Comparison of ENCODE assay signal across 12 mouse cellular contexts in the genomic region with DNA sequence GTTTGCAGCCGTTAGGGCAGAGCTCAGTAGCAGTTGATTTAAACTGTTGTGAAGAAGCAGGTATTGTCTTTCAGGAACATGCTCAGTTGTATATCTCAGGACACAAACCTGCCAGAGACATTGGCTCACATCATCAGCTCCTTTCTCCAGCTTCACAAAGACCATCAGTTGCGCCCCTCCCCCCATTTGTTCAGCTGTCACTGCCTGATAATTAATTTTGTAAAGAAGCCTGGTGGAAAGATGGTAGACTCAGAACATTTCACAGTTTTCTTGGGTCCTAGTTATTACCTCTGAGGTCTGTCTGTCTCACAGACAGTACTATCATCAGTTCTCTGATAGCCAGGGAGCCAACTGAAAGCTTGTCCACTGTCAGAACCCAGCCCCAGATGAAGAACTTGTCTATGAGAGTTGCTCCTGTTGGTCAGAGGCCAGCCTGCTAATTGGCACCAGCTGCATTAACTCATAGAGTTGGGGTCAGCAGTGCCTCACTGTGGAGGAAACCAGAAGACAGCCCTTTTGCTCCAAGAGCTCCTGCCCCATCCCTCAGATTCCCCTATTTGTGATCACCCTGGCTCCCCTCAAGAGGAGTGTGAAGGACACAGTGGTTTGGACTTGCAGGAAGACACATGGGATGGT.
DNase-seq lines count a peak whose midpoint lies in the region; ATAC-seq lines count a peak whose summit lies in the region.
"Had no signal": no experiment of that assay in that cellular context is flagged by ENCODE, and none has a peak within 500 bp of the region (broad histone marks: within the 10 kb centered on the region; RNA-seq: fewer than 3 reads in every experiment).

No protein-coding gene starts in this region.

- 0 out of 2 replicates have a peak overlapping the region, but pooled peaks have one; percentile 29 for H3K27ac ChIP-seq in neural tube, embryonic 14.5 days (ENCODE audit: low read depth, low read length)
- H3K27ac ChIP-seq in neural tube, embryonic 15.5 days (replicated peaks), result no peak overlapping the region
- peak overlapping the region; percentile 23 for H3K27ac ChIP-seq in hindbrain, embryonic 12.5 days
- H3K27ac ChIP-seq: kidney, embryonic 15.5 days had no signal

- intact Hi-C loops in heart, postnatal 36 days (cut with DNase I), result loop anchor here (2.0 to 5.0 kb wide), 2 partner anchors 23 to 33 kb away; no protein-coding TSS in a partner anchor

- WGBS in neural tube, embryonic 14.5 days, result 31% methylated on average over 2 of the region's 2 CpGs
- 32% methylated on average over 2 of the region's 2 CpGs for WGBS in neural tube, embryonic 15.5 days
- 40% methylated on average over 2 of the region's 2 CpGs for WGBS in hindbrain, embryonic 12.5 days

- peak; percentile 55 for DNase-seq in heart, postnatal 4 days
- DNase-seq in heart, postnatal 36 days, result no peak
- no peak for DNase-seq in frontal cortex, adult 2 months (ENCODE audit: extremely low spot score in 1 of 2, low spot score in 1 of 2)
- no peak for DNase-seq in adrenal gland, adult (ENCODE audit: inconsistent age in 2 of 2, low spot score in 1 of 2)

- H3K9me3 ChIP-seq in neural tube, embryonic 14.5 days (ENCODE audit: control insufficient read depth, low read length), result no peaks in the 10 kb centered on the region
- no peaks in the 10 kb centered on the region for H3K9me3 ChIP-seq in neural tube, embryonic 15.5 days (replicated peaks)
- H3K9me3 ChIP-seq in hindbrain, embryonic 12.5 days (replicated peaks), result no peaks in the 10 kb centered on the region
- H3K9me3 ChIP-seq: heart, embryonic 12.5 days; kidney, embryonic 15.5 days; megakaryocyte, embryonic 14.5 days had no signal

- no peak overlapping the region for H3K9ac ChIP-seq in neural tube, embryonic 14.5 days (replicated peaks; ENCODE audit: low read depth, low read length)
- no peak overlapping the region for H3K9ac ChIP-seq in neural tube, embryonic 15.5 days (replicated peaks)
- no peak overlapping the region for H3K9ac ChIP-seq in hindbrain, embryonic 12.5 days
- H3K9ac ChIP-seq: heart, embryonic 12.5 days; kidney, embryonic 15.5 days had no signal

- ATAC-seq in neural tube, embryonic 14.5 days (ENCODE audit: low read depth), result no peak
- no peak for ATAC-seq in neural tube, embryonic 15.5 days (ENCODE audit: low FRiP score)
- ATAC-seq in hindbrain, embryonic 12.5 days (ENCODE audit: low FRiP score), result peak; percentile 42; the same call in 1 of the 2 replicates
- ATAC-seq in megakaryocyte, adult 5-6 weeks (ENCODE audit: poor library complexity, severe bottlenecking), result no peak

- no peak overlapping the region for H3K4me3 ChIP-seq in neural tube, embryonic 14.5 days (ENCODE audit: low read depth, low read length)
- no peak overlapping the region for H3K4me3 ChIP-seq in neural tube, embryonic 15.5 days (replicated peaks)
- no peak overlapping the region for H3K4me3 ChIP-seq in hindbrain, embryonic 12.5 days
- H3K4me3 ChIP-seq: erythroblast, embryonic 14.5 days; heart, embryonic 12.5 days; kidney, embryonic 15.5 days; megakaryocyte, embryonic 14.5 days had no signal

- no peaks in the 10 kb centered on the region; the same call in 1 of the 2 replicates for H3K36me3 ChIP-seq in neural tube, embryonic 14.5 days (ENCODE audit: control insufficient read depth, insufficient read depth, low read length)
- H3K36me3 ChIP-seq in neural tube, embryonic 15.5 days, result peaks cover 7% of the 10 kb centered on the region; the same call in 1 of the 2 replicates
- H3K36me3 ChIP-seq in hindbrain, embryonic 12.5 days, result peaks cover 13% of the 10 kb centered on the region

- no peaks in the 10 kb centered on the region for H3K27me3 ChIP-seq in neural tube, embryonic 14.5 days (ENCODE audit: control insufficient read depth, insufficient read depth, low read length)
- H3K27me3 ChIP-seq in neural tube, embryonic 15.5 days (replicated peaks), result no peaks in the 10 kb centered on the region
- no peaks in the 10 kb centered on the region for H3K27me3 ChIP-seq in hindbrain, embryonic 12.5 days
- H3K27me3 ChIP-seq: heart, embryonic 12.5 days; kidney, embryonic 15.5 days; megakaryocyte, embryonic 14.5 days had no signal

- peaks cover 11% of the 10 kb centered on the region for H3K4me1 ChIP-seq in neural tube, embryonic 14.5 days (ENCODE audit: control insufficient read depth, insufficient read depth, low read length)
- peaks cover 27% of the 10 kb centered on the region for H3K4me1 ChIP-seq in neural tube, embryonic 15.5 days
- peaks cover 25% of the 10 kb centered on the region for H3K4me1 ChIP-seq in hindbrain, embryonic 12.5 days

- no peak overlapping the region for H3K4me2 ChIP-seq in neural tube, embryonic 14.5 days (ENCODE audit: low read depth, low read length)
- no peak overlapping the region for H3K4me2 ChIP-seq in neural tube, embryonic 15.5 days
- H3K4me2 ChIP-seq in hindbrain, embryonic 12.5 days (replicated peaks), result no peak overlapping the region
- H3K4me2 ChIP-seq: heart, embryonic 12.5 days; kidney, embryonic 15.5 days had no signal
